19 mouse cellular contexts compared by ENCODE assay signal in the genomic region with DNA sequence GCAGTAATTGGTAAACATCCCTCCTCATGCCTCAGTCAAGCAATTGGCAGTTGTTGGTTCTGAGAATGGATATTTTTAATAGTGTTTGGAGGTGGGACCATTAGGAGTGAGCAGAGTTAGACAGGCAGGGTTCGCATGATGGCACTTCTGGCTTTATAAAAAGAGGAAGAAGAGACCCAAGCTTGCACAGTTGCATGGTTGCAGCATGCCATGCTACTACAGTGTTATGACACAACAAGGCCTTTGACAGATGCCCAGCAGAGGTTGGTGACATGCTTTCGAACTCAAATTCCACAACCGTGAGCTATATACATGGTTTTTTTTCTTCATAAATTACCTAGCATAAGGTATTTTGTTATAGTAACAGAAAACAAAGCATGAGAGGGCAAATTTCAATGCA.
"Had no signal": no experiment of that assay in that cellular context is flagged by ENCODE, and none has a peak within 500 bp of the region (broad histone marks: within the 10 kb centered on the region; RNA-seq: fewer than 3 reads in every experiment).

No protein-coding gene starts in this region.

- H3K36me3 ChIP-seq: midbrain, embryonic 10.5 days; midbrain, embryonic 12.5 days; neural tube, embryonic 13.5 days; neural tube, embryonic 15.5 days; stomach, embryonic 15.5 days had no signal

- ATAC-seq: midbrain, embryonic 16.5 days had no signal

- DNase-seq: lung, adult 18-20 months; lung, embryonic 14.5 days; lung, postnatal 10 days; lung, postnatal 4 days; midbrain, embryonic 14.5 days; retina, postnatal 1 day; right cerebral cortex, adult 18-20 months; right cerebral cortex, postnatal 25 days; right cerebral cortex, postnatal 4 days; spleen, adult 18-20 months; thymus, adult 2 months; thymus, postnatal 25 days; thymus, postnatal 4 days had no signal
